Mouse (Mus musculus) spleen, postnatal 14 days (tissue): ENCODE measurements around the gene Crip2.

Experiments used
- DNase-seq, 2 experiments: peaks; one replicate each; pipeline ENCODE4 v3.0.0; 2021 to 2022; ENCODE audit warnings: low spot score in 2 of 2

The Crip2 gene

DNA sequence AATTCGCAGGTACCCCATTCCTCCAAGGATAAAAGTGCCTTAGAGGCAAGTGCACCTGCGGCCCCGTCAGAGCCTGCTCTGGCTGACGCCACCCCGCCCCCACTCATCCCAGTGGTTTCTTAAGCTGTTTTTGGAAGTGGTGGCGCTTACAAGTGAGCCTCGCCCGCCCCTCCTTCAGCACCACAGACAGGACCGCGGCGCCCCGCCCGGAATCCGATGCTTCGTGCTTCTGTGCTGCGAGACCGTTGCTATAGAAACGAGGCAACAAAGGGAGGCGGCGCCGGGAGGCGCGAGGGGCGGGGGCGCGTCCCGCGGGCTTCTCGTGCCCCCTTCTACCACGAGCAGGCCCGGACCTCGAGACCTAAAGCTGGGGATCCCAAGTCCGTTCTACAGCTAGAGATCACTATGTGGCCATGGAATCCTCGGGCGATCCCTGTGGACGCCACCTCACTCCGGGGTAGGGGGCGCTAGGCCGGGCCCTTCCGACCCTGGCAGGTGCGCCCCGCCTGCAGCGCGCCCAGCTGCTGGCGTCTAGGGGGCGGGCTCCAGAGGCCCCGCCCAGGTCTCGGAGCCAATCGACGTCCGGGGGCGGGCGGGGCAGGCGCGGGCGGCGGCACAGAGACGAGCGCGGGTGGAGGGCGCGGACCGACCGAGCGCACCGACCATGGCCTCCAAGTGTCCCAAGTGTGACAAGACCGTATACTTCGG is at the start of gene Crip2:
TSS of gene Crip2 (plus strand) at position 329 of the 708 bp plus-strand sequence.
- DNase-seq, result peak; percentile 64 to 76

GRCm38 (mm10) chr12:113097040-113097439 is 43.0 kb upstream of the Crip2 start:
- DNase-seq, result no peak

DNA sequence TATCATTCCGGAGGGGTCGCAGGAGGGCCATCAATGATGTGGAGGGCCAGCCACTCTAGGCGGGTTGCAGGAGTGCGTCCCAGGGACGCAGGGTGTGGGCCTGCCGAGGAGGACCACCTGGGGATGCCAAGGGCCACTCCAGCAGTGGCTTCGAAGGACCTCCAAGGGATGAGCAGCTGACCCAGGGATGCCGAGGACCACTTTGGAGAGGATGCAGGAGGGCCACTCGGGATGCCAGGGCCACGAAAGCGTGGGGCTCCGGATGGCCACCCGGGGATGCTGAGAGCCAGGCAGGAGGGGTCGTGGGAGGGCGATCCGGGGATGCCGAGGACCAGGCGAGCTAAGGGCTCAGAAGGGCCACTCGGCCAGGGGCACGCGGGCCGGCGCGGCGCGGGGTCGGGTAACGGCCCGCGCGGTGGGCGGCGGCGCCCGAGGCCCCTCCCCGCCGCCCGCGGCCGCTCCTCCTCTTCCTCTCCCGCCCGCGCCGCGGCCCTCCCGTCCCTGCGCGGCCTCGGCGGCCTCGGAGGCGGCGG is 42.2 kb upstream of the Crip2 start, which contains the start of gene Mta1:
TSS of gene Mta1 (plus strand) at position 530 of the 533 bp plus-strand sequence.
- peak in 1 of 2 experiments; percentile 30 for DNase-seq

DNA sequence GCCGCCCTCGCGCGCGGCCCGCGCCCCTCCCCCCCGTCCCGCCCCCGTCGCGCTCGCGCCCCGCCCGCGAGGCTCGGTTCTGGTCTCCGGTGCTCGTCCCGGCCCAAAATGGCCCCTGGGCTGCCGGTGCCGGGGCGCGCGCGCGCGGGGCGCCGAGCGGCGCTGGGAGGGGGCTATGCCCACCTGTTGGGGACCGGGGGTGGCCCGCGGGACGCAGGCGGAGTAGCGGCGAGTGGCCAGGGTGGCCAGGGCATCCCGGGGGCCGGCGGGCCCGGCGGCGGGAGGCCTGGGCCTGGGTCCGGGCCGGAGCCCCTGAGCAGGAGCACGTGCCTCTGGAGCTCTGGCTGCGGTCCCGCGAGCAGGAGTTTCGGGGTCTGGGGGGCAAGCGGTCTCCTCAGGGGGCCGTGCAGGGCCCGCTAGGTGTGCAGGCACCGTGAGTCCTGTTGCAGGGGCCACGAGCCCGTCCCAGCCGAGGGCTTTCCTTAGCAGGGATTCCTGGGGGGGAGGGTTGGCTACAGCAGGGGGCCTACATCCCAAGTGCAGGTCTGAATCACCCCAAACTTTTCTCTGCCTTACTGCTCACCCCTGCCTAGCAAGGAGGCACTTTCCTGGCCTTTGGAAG is 41.4 kb upstream of the Crip2 start:
- no peak for DNase-seq

DNA sequence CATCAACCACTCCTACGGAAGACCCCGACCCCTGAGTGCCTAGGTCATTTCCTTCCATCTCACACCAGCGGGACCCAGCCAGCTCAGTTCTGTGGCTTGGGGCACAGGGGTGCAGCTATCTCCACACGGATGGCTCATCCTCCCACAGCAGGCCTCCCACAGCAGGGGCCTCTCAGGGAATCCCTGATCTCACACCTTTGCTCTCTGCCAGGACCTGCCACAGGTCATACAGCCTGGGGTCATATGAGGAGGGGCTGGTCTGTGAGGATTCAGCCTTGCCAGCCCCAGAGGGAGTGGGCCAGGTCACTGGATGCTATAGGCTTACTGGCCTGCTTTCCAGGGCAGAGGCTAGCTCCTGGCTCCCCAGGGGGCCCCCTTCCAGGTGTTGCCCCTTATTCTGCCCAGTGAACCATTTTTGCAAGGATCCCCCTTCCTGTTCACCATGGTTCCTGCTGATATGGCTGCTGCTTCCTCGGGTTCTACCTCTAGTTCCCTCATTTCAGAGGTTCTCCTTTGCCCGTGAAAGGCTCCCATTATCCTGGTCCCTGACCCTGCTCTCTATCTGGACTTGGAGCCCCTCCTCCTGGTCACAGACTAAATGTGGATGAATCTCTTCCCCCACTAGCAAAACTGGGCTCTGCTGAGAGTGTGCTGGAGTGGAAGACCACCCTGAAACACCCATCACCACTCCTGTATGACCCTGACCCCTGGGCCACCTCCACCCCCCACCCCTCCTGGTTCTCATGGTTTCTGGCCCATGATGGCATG is 40.4 kb upstream of the Crip2 start:
- DNase-seq, result no peak

DNA sequence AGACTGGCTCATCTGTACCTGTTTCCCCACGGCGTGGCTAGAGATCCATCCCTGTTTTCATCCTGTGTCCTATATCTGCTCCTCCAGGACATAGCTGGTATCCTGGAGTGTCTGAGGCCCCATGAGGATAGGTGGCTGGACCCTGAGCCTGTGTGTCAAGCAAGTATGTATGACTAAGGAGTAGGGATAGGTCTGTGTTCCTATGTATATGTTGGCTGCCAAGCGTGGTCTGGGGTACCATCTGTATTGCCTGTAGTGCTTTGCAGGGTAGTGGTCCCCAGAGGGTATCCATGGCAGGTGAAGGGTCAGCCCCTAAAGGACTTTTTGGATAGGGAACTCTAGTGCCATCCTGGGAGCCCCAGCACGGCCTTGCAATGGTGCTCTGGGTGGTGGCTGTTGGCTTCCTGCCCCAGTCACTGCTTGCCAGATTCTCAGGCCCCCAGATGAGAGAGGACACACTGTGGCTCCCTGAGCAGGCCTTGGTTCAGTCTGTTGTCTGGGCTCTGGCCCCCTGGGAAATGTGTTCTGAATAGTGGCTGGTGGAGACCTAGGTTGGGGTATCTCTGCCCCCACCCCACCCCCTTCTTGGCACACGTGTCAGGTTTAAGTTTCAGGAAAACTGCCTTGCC is 39.5 kb upstream of the Crip2 start:
- no peak for DNase-seq

GRCm38 (mm10) chr12:113101251-113101960 is 38.6 kb upstream of the Crip2 start:
- no peak for DNase-seq

DNA sequence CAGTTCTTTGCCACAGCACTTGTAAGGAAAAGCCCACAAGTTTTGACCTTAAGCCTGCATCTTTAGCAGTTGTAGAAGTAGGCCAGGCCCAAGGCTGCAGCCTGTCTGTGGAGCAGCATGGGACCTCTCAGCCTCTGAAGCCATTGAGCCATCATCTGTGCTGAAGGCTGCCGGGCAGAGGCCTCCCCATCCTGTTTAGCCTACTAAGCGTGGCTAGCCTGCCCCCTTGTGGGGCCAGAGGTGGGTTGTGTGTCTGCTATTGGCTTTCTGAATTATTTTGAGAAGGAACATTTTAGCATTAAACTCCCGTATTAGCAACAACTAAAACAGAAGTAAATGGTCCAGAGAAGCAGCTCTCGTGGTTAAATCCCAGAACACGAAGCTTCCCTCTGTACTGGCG is 37.6 kb upstream of the Crip2 start:
- peak in 1 of 2 experiments; percentile 63 for DNase-seq

- DNase-seq, result peak in 1 of 2 experiments; percentile 21
Observed at GRCm38 (mm10) chr12:113103846-113104451, 36.1 kb upstream of the Crip2 start.

DNA sequence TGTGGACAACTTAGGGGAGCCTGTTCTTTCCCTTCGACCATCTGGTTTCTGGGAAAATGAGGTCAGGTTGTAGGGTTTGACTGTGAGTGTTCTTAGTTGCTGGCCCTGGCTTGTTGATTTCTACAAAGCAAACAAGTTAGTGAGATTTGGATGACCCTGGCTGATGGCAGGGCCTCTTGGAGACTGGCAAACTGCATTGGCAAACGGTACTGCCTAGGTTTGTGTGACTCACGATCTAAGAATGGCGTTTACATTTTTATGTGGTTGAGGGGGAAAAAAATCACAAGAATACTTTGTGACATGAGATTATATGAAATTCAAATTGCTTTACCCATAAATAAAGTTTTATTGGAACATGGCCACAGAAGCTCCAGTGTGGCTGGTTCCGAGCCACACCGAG is 33.6 kb upstream of the Crip2 start:
- DNase-seq, result no peak

DNA sequence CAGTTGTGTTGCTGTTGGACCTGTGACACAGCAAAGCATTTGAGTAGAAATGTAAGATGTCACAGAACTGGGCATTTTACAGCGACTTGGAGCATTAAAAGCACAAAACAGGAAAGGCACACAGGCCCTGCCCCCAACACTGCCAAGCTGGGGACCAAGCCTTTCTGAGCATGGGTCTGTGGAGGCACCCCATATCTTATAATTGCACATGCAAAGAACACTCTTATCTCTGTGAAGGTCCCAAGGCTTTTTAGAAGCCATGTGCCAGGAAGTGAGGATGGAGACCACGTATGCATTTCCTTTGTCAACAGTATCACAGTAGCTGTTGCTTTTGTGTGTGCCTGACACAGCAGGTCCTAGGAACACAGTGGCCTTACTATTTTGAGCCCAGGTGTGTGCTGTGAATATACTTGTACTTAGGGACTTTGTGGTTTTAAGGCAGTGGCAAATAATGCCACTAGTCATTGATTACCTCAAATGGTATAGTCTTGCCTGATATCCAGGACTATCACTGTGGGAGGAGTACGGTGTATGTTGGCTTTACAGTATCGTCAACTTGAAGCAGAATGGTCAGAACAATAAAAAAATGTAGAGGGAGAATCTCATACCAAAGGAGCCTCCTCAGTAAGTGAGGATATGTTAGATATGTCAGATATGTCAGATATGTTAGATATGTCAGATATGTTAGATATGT is 32.5 kb upstream of the Crip2 start:
- peak in 1 of 2 experiments; percentile 16 for DNase-seq

GRCm38 (mm10) chr12:113108528-113109283 is 31.3 kb upstream of the Crip2 start:
- no peak for DNase-seq

DNA sequence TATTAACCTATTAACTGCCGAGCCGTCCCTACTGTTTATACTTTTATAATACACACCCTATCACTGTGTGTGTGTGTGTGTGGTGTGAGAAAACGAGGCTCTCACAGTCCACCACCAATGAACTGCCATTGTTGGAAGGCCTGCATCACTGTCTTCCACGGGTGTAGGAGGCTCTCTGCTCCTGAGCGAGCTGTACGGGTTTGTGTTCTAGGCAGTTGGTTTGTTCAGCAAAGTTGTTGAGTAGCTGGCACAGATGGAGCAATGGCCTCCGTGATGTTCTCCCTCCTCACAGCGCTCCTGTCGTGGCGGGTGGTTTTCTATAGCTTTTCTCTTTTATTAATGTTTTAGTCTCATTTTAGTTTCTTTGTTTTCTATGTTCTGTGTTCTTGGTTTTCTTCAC is 30.2 kb upstream of the Crip2 start:
- no peak for DNase-seq

GRCm38 (mm10) chr12:113114141-113114540 is 25.9 kb upstream of the Crip2 start:
- no peak for DNase-seq

GRCm38 (mm10) chr12:113114856-113115538 is 25.0 kb upstream of the Crip2 start:
- no peak for DNase-seq

DNA sequence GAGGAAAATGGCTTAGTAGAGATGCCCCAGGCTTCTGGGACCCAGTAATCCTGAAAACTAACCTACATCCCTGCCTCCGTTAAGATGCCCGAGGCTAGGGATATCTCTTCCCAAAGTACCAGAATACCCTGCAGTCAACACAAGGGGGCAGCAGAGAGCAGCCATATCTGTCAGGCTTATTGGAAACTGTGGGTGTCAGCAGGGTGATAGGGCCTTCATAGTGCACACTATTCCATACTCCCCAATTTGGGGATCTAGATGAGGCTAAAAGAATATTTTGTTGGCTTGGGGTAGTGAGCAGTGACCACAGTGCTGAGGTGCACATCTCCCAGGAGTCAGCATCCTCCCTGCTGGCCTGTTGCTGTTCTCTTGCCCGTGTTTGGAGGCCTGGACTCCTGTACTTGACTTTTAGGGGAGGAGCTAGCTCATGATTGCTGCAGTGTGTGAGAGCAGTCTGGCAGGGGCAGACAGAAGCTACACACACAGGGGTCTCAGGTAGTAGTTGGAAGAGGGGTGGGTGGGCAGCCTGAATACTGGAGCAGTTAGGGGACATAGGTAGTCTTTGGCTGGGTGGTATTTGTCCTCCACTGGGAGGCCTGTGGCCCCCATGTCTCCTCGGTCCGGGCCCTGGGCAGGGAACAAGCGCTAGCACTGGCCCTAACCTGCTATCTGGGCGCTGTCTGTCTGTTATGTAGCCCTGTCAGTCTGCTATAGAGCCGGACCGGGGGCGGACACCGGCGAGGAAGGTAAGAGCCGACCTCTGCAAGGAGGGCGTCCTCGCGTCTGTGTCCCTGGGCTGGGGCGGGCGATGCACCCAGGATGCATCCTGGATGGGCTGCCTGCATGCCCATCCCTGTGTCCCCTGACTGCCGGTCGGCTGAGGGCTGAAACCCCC is 20.3 kb upstream of the Crip2 start:
- DNase-seq, result peak; percentile 56 to 76

GRCm38 (mm10) chr12:113124726-113125125 is 15.3 kb upstream of the Crip2 start:
- DNase-seq, result no peak

DNA sequence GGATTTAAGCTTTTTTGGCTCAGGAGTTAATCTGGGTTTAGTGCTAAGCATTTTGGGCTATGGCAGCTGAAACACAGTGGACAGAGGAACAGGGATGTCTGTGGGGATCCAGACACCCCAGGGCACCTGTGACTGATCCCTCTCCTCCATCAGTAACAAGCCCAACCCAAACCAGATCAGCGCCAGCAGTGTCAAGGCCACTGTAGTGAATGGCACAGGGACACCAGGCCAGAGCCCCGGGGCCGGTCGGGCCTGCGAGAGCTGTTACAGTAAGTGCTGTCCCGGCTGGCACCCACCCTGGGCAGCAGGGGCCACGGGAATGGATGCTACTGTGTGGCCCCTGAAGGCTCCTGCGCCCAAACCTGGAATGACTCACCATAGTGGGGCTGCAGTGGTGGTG is 9.3 kb upstream of the Crip2 start:
- DNase-seq, result no peak
